Mouse (Mus musculus) CD4-positive helper T cell, adult 2 months (primary cell): ENCODE results near the gene AF067061.
"Not testable (repeated sequence)": the region's sequence is repeated elsewhere in the genome, so short reads cannot be mapped to it uniquely, and the experiment has no call there.

Experiments used
- DNase-seq: peaks from one replicate; pipeline ENCODE4 v3.0.0-alpha.2; 2012; ENCODE audit warnings: low read depth, missing footprints, low spot score

Gene AF067061

DNA sequence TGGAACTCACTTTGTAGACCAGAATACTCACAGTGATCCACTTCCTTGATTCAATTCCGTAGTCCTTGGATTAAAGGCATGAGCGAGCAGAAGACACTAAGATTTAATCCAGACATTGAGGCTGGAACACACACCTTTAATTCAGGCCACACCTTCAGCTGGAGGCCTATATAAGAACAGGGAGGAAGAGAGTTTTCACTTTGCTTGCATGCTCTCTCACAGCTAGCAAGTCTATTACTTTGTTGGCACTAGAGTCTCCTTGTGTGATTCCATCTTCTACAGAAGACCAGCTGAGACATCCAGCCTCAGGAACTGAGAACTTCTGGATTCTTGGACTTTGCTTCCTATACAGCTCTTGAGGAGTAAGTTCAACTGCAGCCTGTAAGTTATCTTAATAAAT lies at the start of gene AF067061:
TSS of gene AF067061 (plus strand) at position 245 of the 400 bp plus-strand sequence.
- DNase-seq, result not testable (repeated sequence)

DNA sequence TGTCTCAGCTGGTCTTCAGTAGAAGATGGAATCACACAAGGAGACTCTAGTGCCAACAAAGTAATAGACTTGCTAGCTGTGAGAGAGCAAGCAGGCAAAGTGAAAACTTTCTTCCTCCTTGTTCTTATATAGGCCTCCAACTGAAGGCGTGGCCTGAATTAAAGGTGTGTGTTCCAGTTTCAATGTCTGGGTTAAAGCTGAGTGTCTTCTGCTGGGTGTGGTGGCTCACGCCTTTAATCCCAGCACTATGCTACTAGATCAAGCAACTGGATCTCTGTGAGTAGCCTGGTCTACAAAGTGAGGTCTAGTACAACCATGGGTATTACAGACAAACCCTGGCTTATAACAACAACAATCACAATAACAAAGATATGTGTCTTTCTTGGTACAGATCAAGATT lies 47.1 kb upstream of the AF067061 start, which contains the start of gene Gm21762:
TSS of gene Gm21762 (minus strand) at position 101 of the 400 bp plus-strand sequence.
- DNase-seq, result not testable (repeated sequence)

DNA sequence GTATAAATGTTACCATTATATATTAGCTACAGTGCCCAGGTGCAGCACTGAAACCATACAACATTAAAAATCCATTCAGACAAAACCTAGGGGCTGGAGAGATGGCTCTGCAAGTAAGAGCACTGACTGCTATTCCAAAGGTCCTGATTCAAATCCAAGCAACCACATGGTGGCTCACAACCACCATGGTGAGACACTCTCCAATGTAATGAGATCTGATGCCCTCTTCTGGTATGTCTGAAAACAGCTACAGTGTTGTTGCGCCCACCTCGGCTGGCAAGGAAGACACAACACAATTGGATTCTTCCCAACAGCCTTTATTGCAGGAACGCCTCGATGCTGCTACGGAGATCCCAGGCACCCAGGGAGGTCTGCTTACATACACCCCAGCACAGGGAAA lies 42.0 kb upstream of the AF067061 start:
- peak; percentile 4 for DNase-seq

DNA sequence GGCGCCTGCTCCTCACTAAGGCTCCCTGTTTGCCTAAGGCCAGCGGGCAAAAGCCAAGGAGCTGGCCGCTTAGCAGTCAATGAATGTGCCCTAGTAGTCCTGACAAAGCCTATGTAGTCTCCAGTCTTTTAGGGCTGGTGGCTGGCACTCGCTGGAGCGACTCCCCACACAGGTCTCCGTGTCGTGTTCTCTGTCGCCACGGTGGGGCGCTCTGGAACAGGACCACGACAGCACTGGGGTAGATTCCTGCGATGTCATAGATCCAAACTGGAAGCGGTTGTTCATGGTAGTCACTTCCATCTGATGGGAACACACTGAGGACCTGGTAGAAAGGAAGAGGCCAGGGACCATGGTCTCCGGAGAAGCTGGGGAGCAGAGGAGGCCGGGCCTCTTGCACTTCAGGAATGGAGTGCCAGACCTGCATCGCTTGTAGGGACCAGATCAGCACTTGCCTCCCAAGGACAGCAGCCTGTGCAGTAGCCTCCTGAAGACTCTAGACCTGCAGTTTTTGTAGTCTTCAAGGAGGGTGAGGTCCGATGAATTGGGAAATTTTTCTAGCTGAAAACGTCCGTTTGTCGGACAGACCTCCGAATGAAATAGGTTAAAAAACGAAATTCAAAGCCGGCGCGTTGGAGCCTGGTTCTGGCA lies 39.8 kb upstream of the AF067061 start:
- not testable (repeated sequence) for DNase-seq

DNA sequence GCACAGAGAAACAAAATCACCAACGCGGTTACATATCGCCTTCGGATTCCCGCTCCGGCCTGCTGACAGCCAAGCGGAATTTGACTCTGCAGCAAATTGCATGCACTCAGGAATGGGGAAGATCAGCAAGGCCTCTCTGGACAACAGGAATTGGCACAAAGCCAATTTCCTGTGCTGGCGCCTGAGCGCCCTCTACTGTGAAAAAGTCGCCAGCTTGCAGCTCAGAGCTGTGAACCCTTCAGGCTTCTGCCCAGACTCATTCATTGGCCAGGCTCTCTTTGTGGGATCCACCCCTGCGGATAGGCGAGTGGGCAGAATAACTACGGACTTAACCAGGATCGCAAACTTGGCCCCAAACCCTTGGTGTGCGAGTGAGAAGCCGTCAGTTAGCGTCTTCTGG lies 31.1 kb upstream of the AF067061 start:
- not testable (repeated sequence) for DNase-seq

DNA sequence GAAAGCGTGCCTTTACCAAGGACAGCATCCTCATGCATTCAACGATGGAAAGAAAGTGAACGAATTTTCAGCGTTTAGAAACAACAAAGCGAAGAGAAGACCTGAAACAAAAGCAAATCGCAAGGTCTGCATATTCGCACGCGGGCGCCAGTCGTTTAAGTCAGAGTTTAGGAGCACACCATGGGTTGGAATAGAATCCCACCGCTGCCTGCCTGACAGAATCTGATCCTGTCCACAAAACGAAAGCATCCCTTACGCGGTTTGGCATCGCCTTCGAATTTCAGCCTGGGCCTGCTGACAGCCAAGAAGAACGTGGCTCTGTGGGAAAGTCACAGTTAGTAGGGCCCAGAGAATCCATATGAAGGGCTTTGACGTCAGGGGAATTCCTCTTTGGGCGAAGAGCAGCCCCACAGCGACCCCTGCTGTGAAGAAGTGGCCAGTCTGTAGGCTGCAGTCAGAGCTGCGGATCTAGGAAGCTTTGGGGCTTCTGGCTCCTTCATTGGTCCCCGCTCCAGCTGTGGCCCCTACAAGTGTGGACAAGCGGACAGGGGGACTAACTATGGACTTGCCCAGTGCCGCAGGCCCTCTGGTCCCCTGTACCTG lies 30.4 kb upstream of the AF067061 start:
- DNase-seq, result peak; percentile 22

DNA sequence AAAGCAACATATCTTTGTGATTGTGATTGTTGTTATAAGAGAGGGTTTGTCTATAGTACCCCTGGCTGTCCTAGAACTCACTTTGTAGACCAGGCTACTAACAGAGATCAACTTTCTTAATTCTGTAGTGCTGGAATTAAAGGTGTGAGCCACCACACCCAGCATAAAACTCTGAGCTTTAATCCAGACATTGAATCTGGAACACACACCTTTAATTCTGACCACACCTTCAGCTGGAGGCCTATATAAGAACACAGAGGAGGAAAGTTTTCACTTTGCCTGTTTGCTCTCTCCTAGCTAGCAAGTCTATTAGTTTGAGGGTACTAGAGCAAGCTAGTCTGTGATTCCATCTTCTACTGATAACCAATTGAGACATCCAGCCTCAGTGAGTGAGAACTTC lies 24.1 kb upstream of the AF067061 start, which contains the start of gene Gm21731:
TSS of gene Gm21731 (plus strand) at position 301 of the 400 bp plus-strand sequence.
- DNase-seq, result not testable (repeated sequence)

DNA sequence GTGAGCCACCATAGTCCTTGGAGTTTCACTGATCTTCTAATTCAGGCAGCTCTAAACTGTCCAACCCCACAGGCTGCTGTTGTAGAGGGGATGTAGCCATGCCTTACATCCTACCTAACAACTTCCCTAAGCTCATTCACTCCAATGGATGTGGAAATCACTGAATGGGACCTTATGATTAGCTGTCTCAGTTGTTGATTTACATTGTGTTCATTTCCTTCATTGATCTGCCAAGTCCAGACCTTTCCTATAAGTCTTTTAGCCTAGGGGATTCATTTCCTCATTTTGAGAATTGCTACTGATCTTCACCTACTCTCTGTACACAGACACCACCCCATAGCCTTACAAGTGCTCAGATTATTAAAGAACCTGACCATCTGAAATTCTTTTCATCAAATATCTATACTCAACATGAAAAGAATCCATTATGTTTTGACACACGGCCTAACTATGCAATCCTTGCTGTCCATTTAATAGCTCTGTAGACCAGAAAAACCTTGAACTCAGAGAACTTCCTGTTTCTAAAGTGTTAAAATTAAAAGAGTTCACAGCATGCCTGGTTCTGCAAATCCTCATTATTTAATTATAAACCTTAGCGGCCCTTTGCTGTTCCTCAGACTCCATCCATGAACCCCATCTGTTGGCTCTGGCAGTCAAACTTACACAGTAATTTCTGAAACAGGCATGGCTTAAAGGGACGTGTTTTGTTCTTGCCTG lies 11.5 kb upstream of the AF067061 start:
- DNase-seq, result not testable (repeated sequence)

DNA sequence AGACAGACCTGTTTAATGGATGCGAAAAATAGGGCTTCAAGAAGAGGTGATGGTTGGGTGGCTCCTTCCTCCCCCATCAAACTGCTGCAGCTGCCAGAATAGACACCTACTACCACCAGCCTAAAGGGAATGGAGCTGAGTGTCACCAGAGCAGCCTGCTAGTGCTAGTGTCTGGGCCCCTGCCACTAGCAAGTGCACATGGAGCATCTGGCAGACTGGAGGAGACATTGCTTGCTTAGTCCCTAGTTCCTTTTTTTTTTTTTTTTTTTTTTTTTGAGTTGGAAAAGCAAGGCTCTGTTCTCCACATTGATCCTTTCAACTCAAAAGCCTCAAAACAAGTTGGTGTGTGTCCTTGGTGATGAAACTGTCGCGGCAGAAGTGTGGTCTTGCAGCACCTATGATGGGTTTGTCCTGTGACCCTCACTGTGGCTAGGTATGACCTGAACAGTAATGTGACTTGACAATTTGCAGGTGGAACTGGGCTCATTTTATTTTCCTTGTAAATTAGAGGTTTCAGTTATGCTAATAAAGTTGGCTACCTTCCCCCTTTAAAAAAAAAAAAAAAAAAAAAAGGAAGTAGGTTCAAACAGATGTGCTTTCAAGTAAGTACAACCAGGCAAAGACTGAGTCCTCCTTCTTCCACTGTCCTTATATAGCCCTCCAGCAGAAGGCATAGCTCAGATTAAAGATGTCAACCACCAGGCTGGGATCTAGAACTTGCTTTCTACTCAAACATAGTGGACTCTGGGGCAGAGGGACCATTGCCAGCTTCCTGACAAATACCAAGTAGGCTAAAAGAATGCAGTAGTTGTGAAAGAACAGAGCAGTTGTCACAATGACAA lies 3.9 kb upstream of the AF067061 start:
- DNase-seq, result peak; percentile 1

DNA sequence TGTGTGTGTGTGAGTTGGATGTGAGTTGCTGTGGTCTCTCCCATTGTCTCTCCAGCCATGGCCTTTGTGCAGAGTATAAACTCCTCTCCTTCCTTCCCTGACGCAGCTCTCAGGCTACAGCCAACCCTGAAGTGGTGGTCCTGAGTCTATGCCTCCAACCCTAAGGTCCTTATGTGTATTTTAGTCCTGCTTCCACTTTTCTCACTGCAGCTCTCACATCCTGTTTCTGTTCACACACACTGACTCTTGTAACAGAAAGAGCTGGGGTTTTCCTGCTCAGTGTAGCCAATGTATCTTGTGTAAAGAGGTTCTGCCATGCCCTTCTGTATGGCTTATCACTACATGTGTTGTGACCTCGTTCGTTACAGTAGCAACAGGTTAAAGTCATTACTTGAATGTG lies 3.2 kb upstream of the AF067061 start:
- not testable (repeated sequence) for DNase-seq

DNA sequence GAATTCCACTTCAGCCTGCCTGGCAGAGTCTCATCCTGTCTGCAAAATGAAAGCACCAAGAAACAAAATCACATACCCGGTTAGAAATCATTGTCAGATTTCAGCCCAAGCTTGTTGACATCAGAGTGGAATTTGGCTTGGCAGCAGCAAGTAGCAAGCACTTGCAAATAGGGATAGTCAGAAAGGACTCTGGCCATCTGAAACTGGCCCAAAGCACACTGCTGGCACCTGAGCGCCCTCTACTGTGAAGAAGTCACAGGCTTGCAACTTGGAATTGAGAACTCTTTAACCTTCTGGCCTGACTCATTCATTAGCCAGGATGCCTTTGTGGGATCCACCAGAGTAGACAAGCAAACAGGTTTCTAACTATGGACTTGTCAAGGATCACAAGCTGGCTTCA lies 14.9 kb downstream of the AF067061 start:
- DNase-seq, result not testable (repeated sequence)

DNA sequence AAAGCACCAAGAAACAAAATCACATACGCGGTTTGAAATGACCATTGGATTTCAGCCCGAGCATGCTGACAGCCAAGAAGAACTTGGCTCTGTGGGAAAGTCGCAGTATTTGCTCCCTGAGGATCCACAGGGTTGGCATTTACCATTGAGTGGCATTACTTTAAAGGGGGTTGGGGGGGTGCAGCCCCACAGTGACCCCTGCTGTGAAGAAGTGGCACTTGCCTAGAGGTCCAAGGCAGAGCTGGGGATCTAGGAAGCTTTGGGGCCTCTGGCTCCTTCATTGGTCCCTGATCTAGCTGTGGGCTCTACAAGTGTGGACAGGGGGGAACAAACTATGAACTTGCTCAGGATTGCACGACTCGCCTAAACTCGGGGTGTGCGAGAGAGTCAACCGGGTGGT lies 15.9 kb downstream of the AF067061 start:
- no peak for DNase-seq

DNA sequence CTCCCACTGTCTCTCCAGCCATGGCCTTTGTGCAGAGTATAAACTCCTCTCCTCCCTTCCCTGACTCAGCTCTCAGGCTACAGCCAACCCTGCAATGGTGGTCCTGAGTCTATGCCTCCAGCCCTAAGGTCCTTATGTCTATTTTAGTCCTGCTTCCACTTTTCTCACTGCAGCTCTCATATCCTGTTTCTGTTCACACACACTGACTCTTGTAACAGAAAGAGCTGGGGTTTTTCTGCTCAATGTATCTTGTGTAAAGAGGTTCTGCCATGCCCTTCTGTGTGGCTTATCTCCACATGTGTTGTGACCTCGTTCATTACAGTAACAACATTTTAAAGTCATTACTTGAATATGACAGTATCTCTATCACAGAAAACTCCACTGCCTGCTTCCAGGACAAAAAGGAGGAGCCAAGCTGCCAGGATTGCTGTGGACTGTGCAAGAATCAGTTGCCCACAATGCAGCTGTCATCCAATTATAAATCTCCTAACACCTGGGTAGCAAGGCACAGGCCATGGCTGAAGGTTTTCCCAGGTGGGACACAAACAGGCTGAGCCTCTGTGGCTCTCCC lies 36.5 kb downstream of the AF067061 start:
- DNase-seq, result peak; percentile 27

DNA sequence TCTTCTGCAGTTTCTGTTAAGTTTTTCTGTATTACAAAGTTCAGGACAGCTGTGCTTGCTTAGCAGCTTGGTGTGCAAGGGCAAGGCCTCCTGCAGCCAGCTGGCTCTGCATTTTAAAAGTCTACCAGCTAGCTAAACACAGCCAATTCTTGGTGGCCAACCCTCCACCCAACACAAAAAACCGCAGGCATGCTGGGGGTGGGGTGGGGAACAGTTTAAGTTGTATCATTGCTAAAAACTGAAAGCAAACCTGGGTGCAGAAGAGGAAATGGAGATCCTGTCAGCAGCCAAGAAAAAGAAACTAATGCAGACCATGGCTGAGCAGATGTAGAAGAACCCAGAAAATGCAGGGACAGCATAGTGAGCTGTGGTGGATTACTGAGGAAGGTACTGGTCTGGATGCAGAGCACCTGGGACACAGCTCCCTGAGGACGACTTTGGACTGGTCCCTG lies 37.1 kb downstream of the AF067061 start, which contains the start of gene BC147527:
TSS of gene BC147527 (plus strand) at position 402 of the 452 bp plus-strand sequence.
- DNase-seq, result peak; percentile 80

DNA sequence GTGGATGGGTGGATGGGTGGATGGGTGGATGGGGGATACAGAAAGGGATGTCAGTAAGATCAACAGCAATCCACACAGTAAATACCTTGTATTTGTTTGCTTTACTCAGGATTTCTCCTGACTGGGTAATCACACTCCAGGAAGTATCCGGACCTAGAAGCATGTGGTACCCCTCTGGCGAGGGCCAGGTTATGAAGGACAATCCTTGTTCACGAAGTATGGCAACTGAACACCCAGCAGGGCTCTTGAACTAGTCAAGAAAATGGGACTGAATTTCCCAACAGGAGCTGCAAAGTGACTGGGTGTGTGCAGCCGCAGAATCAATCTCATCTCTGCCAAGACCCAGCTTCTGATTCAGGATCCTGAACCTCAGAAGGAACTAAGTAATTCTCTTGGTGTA lies 37.9 kb downstream of the AF067061 start:
- DNase-seq, result no peak

DNA sequence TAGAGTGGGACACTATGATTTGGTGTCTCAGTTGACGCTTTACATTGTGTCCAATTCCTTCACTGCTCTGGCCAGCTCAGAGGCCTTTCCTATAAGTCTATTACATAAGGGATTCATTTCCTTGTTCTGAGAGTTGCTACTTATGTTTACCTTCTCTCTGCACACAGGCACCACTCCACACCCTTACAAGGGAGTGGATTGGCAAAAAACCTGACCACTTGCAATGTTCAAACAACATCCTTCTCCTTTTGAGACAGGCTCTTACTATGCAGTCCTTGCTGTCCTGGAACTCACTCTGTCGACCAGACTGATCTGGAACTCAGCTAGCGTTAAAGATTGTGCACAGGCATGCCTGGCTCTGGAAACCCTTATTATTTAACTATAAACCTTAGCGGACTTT lies 47.8 kb downstream of the AF067061 start:
- no peak for DNase-seq

DNA sequence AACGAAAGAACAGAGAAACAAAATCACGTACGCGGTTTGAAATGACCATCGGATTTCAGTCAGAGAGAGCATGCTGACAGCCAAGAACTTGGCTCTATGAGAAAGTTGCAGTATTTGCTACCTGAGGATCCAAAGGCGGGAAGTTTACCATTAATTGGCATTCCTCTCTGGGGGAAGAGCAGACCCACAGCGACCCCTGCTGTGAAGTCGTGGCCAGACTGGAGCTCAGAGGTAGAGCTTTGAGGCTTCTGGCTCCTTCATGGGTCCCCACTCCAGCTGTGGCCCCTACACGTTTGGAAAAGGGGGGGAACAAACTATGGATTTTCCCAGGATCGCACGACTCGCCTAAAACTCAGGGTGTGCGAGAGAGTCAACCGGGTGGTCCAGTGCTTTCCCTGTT lies 50.7 kb downstream of the AF067061 start:
- DNase-seq, result peak; percentile 50
